Mouse (Mus musculus): ENCODE measurements around the gene Grid2. TPM values are rescaled to one million over a fixed set of nuclear protein-coding genes. Genes with fewer than 3 reads are reported as not detected.

The Grid2 gene
- total RNA-seq, 2 experiments from 2014 or later = not detected

DNA sequence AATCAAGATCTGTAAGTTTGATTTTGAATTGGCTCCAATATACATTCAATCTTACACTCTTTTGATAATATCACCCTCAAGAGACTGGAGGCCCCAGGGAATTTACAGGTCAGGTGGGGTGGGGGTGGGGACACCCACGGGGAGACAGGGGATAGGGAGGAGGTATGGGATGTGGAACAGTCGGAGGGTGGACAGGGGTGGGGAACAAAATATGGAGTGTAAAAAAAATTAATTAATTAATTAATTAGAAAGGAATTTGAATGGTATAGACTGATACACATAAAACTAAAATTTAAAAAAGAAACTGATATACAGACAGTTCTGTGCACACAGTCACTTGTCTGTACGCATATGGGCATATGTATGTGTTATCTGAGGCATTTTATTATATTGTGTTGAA, 380.3 kb downstream of the Grid2 start:
- no peak for DNase-seq

DNA sequence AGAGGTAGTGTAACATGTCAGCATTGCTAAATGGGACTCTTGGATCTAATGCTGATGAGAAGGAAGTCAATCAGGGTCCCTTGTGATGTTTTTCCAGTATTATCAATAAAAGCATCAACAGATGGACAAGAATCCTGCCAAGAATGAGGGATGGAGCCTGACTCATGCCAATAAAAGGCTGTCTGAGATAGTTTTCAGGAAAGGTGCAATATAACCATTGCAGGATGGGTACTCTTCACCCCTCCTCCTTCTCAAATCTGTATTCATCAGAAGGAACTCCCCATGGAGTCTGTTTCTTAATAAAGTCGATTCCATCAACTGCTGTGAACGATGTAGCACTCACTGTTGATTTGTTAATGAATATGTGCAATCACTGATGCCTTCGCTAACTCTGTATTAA, 403.7 kb downstream of the Grid2 start:
- DNase-seq = no peak

DNA sequence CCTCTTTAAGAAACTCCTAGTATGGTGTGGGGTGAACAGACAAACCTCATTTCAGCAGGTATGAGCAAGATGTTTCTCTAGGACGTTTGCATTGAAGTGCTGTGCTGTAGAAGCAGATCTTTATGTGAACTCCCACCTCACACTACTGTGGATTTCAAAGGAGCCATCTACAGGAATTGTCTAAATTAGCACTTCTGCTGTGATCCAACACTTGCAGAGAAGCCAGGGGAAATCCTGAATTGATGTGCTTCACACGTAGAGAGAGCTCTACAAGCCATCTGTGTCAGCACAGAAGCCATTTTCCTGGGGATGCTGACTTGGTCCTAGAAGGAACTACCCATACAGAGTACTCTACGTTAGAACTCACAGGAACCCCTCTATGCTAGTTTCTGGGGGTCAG, 430.0 kb downstream of the Grid2 start:
- DNase-seq = no peak

DNA sequence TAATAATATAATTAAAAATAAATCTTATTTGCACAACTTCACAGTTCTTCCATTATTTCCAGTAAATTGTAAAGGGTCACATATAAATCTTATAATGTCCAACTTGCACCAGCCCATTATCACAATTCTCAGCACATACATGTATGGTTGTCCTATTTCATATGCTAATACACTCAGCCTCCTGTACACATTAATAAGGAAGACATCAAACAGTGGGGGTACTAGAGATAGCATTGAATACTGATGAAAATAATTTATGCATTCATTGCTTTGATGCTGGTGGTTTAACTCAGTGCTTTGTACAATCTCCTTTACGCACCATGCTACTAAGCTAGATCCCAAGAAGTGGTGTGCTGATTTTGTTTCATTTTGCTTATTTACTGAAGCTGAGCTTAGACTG, 446.0 kb downstream of the Grid2 start:
- DNase-seq = no peak

DNA sequence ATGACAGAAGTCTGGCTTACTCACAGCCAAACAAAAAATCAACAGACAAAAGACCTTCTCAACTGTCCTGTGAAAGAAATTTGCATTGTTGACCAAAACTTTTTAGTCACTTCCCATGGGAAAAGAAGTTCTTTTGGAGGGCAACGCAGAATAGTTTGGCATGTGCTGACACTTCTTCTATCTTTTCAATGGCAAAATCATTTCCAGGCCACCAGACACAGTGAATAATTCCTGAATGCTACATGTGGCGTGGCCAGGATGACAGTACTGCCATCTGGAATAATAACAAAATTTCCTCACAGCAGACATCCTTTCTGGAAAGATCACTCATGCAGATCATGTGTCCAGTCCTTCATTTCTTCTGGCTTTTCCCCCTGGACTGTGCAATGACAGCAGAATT, 478.1 kb downstream of the Grid2 start:
- DNase-seq = no peak

DNA sequence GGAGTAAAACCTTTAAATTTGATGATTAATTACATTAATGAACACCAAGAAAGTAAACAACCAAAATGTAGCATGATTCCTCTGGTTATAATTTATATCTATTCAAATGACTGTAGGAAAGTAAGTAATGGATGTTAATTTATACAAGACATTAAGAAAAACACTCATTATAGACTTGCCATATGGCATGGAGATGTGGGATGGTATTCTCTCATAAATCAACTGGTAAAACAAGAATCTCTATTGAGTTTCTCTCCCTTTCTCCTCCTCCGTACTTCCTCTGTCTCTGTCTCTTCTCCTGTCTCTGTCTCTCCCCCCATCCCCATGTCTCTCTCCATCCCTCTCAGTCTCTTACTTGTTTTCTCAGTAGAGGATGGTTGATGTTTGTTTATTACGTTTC, 506.9 kb downstream of the Grid2 start:
- DNase-seq = no peak

DNA sequence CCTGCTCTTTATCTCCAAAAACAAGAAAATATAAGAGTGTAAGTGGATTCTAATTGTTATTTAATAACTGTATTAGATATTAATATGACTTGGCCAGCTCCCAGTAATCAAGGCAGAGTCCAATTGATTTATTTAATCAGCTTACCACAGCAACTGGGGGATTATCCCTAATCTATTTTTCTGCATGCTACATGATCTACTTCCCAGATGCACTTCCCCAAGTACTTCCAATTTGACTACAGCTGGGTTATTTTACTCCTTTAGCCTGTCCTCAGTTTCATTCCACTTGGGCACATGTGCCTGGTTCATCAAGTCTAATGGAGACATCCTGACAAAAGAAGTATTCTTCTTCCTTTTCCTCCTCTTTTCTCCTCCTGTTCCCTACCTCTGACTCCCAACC, 539.0 kb downstream of the Grid2 start:
- DNase-seq = no peak

DNA sequence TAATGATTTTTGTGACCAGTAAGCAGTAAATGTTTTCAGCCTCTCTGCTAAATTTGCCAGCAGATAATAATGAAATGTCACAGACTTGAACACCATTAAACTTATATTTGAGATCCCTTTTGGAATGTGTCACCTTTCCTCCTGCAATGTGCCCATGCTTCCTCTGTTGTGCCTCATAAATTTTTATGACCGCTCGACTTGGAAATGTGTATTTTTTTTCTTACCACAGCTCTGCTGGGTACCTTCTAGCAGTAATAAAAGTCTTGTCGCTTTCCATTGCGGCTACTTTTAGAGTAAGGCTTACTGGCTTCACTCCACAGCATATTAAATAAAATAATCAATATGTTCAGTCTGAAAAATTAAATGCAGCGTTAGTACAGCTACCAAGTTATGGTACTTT, 564.6 kb downstream of the Grid2 start:
- DNase-seq = no peak

DNA sequence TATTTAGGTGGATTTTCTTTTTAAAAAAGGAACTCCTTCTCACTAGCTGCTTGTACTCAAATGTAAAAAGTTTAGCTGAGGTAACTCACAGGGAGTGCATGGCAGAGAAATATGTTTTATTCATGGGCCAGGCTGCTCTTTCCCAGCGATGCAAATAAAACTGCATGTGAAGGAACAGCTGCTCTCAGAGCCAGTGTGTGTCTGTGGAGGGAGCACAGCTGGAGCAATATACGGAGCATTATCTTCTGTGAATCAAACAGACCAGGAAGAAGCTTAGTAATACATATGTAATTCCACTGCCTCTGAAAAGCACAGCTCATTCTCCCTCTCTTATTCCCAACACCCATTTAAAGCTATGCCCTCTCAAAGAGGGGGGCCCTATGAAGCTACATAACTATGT, 607.0 kb downstream of the Grid2 start:
- DNase-seq = no peak

DNA sequence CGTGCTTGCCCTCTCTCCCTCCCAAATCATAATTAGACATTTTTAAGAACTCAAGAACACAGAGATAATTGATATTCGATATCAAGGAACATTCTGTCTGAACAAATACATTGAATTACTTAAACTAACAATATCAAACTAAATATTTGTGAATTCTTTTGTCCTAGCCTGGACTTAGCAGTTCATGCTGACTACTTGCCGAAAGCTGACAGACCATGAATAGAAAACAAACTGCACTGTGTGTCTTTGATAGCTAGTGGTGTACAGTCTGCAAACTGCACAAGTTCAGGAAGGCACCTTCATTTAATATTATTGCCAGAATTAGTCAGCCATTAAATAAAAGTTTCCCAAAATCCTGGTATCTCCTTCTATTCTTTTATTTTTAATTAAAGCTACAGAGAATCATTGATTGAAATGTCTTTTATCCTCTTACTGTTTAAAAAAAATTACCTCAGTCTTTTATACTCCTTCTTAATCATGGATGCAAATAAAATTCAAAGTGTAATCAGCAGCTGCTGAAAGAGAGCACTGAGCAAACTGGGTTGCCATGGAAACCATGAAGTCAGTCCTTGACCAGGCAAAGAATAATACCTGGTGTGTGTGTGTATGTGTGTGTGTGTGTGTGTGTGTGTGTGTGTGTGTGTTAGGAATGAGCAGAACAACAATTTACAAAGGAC, 621.5 kb downstream of the Grid2 start:
- DNase-seq = no peak

DNA sequence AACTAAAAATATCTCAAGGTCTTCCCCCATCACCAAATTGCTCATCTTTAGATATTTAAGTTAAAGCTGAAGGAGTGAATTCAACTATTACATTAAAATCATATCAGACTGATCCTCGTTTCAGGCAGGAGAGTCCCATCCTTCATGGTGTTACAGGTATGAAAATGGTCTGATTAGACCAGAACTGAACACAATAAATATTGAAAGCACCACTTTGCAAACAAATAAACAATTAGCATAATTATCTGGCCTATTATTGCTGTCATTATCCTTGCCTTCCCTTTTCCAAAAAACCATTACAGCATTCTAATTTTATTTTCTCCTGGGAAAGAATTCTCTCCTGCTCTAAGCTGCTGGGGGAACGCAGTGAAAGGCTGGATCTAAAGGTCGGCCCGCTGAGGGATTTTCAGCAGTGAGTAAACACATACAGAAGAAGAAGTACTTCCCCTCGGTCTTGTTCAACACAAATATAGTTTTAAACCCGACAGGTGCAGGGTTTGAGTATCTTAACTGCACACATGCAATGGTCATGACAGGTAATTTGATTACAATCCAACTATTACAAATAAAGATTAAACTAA, 622.2 kb downstream of the Grid2 start:
- no peak for DNase-seq

DNA sequence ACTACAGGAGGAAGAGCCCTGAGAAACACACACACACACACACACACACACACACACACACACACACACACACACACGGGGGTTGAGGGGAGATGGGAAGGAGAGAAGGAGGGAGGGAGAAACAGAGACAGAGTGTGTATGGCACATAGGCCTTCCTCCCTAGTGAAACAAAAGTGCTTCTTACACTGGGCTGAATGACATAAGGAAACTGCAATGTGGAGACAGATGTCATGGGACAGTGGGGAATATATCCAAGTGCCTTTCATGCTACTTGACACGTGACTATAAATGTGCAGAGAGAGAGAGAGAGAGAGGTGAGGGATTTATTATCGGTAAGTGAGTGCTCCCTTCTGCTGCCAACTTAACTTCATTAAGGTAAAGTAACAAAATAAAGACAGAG, 639.0 kb downstream of the Grid2 start:
- DNase-seq = no peak

DNA sequence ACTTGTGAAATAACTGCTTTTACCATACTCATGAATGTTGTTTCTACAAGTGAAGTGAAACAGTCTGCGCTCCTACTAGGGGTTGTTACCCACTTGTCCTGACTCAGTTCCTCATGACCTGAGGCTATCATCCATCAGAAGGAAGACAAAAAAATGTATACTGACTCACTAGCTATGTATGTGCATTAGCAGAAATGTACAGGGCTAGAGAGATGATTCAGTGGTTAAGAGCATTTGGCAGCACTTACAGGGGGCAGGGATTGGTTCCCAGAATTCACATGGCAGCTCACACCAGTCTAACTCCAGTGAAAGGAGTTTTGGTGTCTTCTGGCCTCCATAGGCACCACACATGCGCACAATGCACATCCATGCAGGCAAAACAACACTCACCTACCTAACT, 642.5 kb downstream of the Grid2 start:
- DNase-seq = no peak

DNA sequence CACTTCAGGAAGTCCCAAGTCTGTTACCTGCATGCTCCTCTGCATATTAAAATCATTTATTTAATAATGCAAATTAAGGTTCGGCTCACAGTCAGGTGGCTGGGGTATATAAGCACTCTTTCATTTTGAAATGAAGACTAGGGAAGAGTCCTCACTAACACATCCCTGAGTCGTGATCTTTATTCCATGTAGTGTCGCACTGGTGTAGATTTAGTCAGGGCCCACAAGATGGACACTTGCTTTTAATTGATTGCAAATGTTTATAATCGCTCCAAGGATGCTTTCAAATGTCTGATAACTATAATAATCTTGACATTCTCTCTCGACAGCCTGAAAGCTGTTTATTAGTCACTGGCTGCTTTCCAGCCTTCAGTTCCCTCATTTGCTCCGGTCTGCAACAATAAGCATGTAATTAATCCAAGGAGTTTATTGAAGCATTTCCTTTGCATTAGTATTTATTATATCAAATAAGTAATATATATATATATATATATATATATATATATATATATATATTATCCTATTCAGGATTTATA, 661.4 kb downstream of the Grid2 start:
- no peak for DNase-seq

DNA sequence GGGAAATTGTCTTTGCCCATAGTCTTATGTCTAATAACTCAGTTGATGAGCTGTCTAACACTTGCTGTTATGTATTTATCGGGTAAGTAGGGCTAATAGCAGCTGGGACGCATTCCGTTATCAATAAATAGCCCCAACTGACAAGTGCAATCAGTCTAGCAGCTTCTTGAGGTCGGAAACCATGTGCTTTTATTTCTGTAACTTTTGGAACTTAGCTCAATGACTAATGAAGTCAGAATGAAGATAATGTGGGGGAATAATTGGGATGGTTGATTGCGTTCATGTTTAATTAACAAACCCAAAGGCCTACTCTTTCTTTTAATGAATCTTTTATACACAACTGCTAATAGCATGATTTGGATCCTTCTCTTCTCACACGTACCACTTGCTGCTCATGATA, 666.3 kb downstream of the Grid2 start:
- DNase-seq = no peak

DNA sequence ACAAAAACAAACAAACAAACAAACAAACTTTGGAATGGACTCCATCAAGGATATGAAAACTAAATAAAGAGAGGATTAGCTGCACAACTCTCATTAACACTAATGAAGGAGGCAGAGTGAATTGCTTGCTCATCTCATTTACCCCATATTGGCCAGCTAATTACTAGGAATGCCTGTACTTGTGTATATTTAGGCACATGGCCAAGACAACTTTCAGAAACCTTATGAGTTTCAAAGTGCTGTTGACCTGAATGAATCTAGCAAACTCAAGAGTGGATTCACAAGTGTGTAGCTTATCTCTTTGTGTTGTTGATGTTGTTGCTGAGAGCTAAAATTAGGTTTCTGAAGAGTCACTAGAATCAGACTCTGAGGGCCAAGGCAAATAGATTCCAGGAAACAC, 675.5 kb downstream of the Grid2 start:
- no peak for DNase-seq

DNA sequence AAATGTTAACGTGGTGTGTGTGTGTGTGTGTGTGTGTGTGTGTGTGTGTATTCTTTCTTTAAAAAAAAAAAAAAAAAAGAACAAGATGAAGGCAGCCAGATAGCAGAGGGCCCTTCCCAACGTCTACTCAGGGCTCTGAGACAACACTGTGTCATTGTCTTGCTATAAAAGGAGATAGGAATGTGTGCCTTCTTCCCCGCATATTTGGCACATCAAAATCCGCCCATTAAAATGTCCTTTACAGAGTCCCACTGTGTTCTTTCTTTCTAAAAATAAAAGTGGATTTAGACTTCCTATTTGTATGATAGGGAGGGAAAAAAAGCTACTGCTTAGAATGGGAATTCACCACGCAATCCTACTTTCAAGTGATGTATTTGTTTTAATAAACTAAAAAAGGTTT, 691.0 kb downstream of the Grid2 start:
- DNase-seq = no peak

DNA sequence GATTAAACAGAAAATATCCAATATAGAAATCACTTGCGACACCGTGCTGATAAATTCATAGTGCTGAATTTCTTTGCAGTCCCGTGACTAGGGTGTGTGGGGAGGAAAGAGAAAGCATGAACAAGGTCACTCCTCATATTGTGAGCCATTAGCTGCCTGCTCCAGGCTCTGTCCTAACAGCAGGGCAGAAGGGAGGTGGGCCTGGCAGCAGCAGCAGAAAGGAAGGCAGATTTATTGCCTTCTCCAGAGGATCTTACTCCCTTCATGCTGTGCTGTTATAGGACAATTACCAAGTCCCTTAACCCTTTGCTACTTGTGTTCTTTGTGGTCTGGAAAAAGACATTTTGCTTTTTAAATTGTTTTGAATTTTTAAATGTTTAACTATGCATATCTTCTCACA, 708.1 kb downstream of the Grid2 start:
- no peak for DNase-seq

DNA sequence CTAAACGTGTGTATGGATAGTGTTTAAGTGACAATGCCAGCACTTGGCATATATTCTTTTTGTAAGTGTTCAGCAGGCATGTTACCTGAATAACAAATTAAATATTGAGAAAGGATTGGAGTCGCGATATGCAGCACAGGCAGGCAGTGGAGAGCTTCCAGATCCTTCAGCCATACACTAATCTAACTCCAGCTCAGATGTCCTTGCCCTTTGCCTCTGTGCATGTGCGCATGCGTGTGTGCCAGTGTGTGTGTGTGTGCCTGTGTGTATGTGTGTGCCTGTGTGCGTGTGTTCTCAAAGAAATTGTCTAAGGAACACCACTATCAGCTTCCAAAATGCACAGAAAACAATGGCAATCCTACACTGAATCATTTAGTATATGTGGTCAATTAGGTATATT, 708.6 kb downstream of the Grid2 start:
- no peak for DNase-seq

DNA sequence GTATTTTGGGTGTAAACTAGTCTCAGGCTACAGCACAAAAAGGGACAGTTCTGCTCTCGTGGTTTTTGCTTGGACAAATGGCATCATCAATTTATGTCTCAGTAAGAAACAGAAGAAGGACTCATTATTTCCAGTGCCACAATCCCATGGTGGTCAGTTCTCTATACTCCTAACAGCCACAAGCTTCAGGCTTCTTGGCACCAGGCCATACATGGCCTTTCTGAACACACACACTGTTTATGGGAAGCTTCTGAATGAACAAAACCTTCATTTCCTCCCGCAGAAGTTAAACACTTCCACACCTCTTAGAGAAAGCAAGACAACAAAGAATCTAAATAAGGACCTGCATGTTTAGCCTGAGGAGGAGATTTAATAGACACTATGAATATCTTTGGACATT, 709.1 kb downstream of the Grid2 start:
- DNase-seq = no peak

DNA sequence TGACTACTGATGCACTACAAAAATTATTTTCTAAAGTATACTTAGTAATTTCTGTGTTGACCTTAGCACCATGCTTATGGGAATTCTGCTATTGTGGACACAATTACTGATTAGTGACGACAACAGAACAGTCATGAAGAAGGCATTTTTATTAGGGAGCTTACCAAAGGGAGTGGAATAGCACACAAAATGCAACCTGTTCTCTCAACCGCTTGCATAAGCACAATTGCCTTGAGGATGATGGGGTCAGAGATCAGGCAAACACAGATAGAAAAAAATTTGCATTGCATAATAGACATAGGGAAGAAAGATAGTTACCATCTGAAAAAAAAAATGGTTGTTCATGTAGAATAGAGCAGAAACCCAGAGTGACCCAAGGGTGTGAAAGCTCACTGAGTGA, 790.4 kb downstream of the Grid2 start:
- no peak for DNase-seq

DNA sequence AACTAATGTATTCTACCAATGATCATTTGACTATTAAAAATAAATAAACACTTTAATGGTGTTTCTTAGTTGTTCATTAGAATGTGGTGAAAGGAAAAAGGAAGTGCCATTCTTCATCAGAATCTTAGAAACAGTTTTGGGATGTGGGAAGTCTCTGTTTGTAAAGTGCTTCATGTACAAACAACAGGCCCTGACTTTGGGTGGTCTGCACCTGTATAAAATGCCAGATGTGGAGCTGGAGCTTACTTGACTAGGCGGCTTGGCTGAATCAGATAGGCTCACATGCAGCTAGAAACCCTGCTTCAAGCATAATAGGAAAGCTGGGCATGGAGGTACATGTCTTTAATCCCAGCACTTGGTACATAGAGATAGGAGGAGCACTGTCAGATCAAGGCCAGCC, 791.1 kb downstream of the Grid2 start:
- DNase-seq = no peak

DNA sequence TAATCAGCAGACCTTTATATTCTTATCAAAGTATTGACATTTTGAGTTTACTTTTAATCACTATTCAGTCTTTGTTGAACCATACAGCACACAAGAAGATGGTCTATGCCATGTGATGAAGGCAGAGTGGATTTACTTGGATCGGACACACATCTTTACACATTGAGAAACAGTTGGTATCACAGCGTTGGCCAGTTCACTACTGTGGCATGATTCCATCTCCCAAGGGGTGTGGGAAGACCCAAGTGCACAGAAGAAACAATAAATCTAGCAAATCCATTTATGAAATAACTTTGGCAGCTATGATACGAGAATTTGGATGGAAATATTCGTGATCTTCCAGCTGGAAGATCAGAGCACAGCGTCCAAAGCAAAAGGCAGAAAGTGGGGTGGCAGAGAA, 792.3 kb downstream of the Grid2 start:
- DNase-seq = no peak

DNA sequence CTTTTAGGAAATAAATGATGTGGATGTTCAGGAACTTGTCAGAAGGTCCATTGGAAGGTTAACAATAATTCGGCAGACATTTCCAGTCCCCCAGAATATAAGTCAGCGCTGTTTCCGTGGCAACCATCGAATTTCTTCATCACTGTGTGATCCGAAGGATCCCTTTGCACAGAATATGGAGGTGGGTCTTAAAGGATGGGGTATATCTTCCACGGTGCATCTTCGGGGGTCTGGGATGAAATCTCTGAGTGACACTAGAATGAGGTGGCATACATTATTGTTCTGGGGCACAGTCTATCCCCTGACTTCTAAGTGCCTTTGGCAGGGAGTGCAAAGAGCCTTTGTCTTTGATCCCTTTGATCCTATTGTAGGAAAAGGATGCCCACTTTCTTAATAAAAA, 808.2 kb downstream of the Grid2 start:
- no peak for DNase-seq

DNA sequence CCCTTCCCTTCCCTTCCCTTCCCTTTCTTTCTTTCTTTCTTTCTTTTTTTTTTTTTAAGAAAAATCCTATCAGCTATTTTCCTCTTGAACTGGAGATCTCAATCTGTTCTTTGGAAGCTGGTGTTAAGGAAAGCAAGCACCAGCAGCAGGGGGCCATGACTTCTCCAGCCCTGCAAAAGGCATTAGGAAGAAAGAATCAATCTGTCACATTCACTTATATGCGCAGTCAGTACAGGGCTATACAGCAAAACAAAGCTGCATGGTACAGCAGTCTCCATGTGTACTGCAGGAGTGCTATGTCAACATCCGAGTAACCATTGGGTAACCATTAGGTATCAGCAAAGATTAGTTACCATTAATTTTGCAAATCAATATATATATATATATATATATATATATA, 809.0 kb downstream of the Grid2 start:
- no peak for DNase-seq
